Mouse (Mus musculus): ENCODE data around the gene Bnc1. TPM values are rescaled to one million over a fixed set of nuclear protein-coding genes. Genes with fewer than 3 reads are reported as not detected.

The Bnc1 gene
- total RNA-seq (2021), result not detected

DNA sequence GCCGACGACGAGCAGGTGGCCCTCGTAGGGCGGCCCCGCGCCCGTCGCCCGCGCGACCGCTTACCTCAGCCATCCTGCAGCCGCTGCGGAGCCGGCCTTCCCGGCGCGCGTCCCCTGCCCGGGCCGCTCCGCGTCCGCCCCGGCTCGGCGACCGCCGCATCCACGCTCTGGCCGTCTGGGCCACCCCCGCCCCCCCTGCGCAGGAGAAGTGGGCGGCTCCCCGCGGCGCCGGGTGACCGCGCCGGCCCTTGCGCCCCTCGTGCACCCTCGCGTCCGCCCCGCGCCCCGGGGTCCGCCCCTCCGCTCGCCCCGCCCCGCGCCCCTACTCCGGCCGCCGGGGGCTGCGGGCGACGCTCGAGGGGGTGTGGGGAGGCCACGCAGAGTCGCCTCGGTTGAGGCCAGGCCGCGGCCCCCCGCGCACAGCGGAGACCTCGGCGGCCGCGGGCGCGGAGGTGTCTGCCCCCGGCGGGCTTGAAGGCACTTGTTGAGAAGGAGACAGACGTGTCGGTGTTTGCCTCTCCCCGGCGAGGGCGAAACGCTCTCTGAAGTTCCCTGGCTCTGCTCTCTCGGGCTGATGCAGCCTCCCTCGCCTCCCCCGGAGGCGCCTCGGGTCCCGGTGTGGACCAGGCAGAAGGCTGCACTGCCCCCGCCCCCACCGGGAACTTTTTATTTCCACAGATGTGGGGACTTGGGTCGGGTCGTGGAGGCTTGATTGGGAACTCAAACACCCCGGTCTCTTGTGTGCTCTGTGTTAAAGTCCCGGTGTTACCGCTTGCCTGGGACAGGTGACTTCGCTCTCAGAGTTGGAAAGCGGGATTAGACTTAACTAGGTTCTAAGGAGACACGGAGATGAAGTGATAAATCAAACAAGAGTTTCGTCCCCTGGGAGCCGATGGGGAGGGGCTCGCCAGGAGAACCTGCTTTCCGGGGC is at the start of gene Bnc1:
Bnc1 (minus strand) TSS at position 162 of the 931 bp plus-strand sequence.
- no peak for DNase-seq (ENCODE audit: extremely low spot score in 1 of 2, low spot score in 1 of 2)

- no peak for DNase-seq (ENCODE audit: extremely low spot score in 1 of 2, low spot score in 1 of 2)
These were observed 41.3 kb upstream of the Bnc1 start for GRCm38 (mm10) chr7:82033347-82033746.

DNA sequence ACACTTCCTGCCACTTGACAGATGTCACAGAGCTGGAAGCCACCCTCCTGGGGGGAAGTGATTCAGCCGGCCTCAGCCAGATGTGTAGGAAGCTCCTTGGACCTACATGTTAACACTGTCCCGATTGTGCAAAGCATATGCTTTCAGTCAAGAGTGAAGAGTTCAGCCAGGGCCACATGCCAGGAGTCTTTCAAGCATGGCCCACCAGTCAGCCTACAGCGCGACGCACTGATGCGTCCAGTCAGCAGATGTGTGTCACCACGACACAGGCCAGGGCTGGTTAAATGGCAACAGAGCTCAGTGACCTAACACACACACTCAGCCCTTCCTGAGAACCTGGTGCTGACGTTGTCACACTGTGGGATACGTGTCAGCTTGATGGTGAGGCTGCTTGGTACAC is 37.6 kb upstream of the Bnc1 start:
- DNase-seq (ENCODE audit: extremely low spot score in 1 of 2, low spot score in 1 of 2), result no peak

DNA sequence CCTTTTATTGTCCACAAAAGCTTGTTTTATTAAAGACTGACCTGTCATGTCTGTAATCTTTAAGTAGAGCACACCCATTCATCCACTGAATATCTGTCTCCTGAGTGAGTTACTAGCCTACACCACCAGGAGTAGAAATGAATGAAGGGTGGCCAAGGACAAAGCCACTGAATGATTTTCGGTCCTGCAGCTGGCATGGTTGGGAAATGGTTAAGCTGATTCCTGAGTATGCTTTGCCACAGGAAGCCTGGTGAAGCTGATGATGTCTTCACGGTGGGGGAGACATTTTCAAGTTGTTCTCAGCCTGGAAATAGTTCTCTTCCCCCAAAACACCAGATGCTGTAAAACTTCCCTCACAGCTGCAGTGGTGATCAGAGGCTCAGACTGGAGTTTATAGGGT is 33.7 kb upstream of the Bnc1 start:
- DNase-seq (ENCODE audit: extremely low spot score in 1 of 2, low spot score in 1 of 2), result no peak

DNA sequence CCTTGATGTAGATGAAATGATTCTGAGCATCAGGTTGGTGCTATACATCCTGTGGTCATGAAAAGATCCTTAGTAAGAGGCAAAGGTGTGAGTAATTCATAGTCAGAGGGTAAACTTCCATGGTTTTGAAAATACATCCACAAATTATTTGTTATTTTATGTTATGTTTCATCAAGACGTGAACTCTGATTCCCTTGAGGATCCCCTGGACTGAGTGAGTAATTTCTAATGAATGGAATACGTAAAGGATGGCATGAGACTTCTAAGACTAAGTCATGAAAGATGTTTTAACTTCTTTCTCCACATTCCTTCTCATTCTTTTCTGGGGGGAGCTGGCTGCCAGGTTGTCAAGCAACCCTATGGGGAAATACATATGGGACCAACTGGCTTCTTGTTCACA is 31.6 kb upstream of the Bnc1 start:
- no peak for DNase-seq (ENCODE audit: extremely low spot score in 1 of 2, low spot score in 1 of 2)

DNA sequence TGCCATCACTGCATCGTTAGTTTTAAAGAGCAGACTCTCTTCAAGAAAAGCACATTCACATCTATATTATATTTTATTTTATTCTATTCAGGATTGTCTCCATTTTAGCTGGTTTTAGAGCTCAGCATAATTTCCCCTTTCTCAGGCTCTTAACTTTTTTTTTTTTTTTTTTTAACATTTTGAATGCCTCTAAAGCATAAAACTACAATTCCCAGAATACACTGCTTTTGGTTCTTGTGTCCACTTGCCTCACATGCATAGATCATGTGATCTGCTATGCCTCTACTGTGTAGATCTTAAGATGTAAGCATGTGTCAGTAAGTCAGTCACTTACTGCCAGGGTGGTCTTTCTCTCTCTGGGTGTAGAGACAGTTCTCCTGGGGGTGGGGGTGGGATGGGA is 30.3 kb upstream of the Bnc1 start:
- DNase-seq (ENCODE audit: extremely low spot score in 1 of 2, low spot score in 1 of 2), result no peak

GRCm38 (mm10) chr7:82018031-82018430 is 25.9 kb upstream of the Bnc1 start:
- no peak for DNase-seq (ENCODE audit: extremely low spot score in 1 of 2, low spot score in 1 of 2)

- no peak for DNase-seq (ENCODE audit: extremely low spot score in 1 of 2, low spot score in 1 of 2)
These were observed 24.9 kb upstream of the Bnc1 start for GRCm38 (mm10) chr7:82016751-82017710.

- no peak for DNase-seq (ENCODE audit: extremely low spot score in 1 of 2, low spot score in 1 of 2)
These were observed 20.4 kb upstream of the Bnc1 start for GRCm38 (mm10) chr7:82012472-82012871.

DNA sequence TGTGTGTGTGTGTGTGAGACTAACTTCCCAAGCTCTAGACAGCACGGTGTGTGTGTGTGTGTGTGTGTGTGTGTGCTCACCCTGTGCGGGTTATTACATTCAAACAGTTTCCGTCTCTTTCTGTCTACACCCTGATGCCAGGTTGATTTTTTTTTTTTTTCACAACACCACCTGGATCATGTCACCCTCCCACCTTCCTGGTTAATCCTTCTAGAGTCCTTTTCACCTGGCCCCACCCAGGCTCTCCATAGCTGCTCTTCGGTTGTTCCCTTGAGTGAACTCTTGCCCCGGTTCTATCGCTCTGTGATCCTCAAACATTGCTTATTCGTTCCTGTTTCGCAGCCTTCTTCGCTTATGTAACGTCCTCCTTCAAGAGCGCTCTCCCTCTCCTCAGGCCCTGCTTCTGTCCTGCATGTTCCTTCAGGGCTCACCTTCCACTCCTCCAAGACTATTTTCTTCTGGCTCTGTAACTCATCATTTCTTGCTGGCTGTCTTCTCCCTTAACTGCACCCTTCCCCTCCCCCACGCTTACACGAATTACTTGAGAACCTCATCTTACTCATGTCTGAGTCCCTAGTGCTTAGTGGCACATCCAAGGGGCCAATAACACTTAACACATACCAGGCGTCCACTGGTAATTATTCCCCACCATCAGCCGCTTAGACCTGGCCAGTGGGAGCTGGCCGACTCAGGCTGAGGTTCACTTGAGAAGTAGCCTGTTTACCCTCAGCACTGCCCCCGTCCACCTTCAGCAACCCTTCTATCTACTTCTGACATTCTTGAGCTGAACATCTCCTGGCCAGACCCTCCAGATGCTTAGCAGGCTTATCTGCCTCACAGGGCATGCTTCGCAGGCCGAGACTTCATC is 19.7 kb upstream of the Bnc1 start:
- no peak for DNase-seq (ENCODE audit: extremely low spot score in 1 of 2, low spot score in 1 of 2)

GRCm38 (mm10) chr7:82007151-82007550 is 15.1 kb upstream of the Bnc1 start:
- DNase-seq (ENCODE audit: extremely low spot score in 1 of 2, low spot score in 1 of 2), result no peak

- no peak for DNase-seq (ENCODE audit: extremely low spot score in 1 of 2, low spot score in 1 of 2)
These were observed 12.1 kb upstream of the Bnc1 start for GRCm38 (mm10) chr7:82004228-82004627.

- no peak for DNase-seq (ENCODE audit: extremely low spot score in 1 of 2, low spot score in 1 of 2)
These were observed 7.7 kb upstream of the Bnc1 start for GRCm38 (mm10) chr7:81999816-82000215.

GRCm38 (mm10) chr7:81999372-81999771 is 7.3 kb upstream of the Bnc1 start:
- no peak for DNase-seq (ENCODE audit: extremely low spot score in 1 of 2, low spot score in 1 of 2)

- no peak for DNase-seq (ENCODE audit: extremely low spot score in 1 of 2, low spot score in 1 of 2)
These were observed 3.9 kb upstream of the Bnc1 start for GRCm38 (mm10) chr7:81995975-81996374.

GRCm38 (mm10) chr7:81995126-81995525 is 3.0 kb upstream of the Bnc1 start:
- no peak for DNase-seq (ENCODE audit: extremely low spot score in 1 of 2, low spot score in 1 of 2)

DNA sequence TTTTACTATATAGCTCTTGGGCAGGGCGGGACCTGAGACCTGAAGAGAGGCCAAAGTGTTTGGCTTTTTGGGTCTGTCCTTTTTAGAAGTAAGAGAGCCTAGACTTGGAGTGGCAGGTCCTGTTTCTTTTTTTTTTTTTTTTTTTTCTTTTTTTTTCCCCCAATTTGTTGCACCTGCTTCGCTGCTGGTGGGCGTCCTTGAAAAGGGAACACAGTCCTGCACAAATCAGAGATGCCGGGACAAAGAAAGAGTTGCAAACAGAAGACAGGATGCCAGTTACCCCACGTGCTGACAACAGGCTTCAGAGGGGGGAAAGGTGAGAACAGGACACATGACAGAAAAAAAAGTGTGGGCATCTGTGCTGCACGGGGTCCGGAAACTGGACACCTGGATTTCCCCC is 1.0 kb upstream of the Bnc1 start:
- DNase-seq (ENCODE audit: extremely low spot score in 1 of 2, low spot score in 1 of 2), result no peak

DNA sequence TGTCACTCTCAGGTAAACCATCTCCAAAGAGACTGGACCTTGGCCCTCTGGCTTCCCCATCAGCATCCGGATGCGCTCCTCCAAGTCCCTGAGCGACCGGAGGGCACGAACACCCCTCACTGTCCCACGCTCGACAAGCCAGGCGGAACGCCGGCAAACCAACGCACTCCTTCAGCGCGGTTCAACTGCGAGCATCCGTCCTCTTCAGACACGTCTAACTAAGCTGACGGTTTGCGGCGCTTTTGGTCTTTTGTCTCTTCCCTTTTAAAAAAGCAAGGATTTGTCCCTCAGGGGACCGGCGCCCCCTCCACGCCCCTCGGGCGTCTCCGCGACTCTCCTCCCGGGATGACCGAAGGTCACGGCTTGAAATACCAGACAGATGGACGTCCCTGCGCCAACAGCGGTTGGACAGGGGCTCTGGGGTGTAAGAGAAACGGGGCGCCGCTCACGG is 456 bp downstream of the Bnc1 start:
- DNase-seq (ENCODE audit: extremely low spot score in 1 of 2, low spot score in 1 of 2), result no peak

GRCm38 (mm10) chr7:81991116-81991515 is 976 bp downstream of the Bnc1 start:
- DNase-seq (ENCODE audit: extremely low spot score in 1 of 2, low spot score in 1 of 2), result no peak

- no peak for DNase-seq (ENCODE audit: extremely low spot score in 1 of 2, low spot score in 1 of 2)
These were observed 8.4 kb downstream of the Bnc1 start for GRCm38 (mm10) chr7:81983651-81984050.
